Mouse (Mus musculus) frontal cortex, postnatal 14 days (tissue): ENCODE measurements around the gene Mrpl43.

ENCODE experiments used
- DNase-seq, 2 experiments: peaks; one replicate each; pipeline ENCODE4 v3.0.0; 2022; ENCODE audit warnings: low spot score in 2 of 2

The Mrpl43 gene

DNA sequence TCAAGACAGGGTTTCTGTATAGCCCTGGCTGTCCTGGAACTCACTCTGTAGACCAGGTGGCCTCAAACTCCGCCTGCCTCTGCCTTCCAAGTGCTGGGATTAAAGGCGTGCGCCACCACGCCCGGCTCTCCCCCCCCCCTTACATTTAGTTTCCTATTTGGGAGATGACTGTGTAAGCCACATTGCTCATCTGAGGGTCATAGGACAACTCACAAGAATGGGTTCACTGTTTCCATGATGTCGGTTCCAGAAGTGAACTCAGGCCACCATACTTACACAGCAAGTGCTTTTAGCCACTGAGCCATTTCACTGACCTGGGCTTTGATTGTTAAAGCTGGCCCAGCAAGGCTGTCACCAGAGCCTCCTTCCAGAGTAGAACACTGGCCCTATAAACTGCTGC is 29.1 kb downstream of the Mrpl43 start:
- no peak for DNase-seq

DNA sequence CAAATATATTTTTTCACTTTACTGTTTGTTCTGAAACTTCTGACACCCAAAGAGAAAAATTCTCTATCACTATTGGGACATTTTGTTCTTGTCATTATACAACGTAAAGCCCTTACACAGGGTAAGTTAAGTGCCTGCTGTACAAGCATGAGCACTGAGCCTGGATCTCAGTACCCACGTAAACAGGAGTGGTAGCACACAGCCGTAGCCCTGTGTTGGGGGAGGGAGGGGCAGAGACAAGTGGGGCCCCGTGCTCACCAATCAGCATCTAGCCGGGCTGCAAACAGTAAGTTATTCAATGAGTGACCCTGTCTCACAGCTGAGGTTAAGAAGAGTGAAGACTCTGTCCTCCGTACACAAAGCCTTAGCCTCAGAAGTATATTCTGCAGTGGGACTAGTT is 29.6 kb downstream of the Mrpl43 start:
- no peak for DNase-seq

DNA sequence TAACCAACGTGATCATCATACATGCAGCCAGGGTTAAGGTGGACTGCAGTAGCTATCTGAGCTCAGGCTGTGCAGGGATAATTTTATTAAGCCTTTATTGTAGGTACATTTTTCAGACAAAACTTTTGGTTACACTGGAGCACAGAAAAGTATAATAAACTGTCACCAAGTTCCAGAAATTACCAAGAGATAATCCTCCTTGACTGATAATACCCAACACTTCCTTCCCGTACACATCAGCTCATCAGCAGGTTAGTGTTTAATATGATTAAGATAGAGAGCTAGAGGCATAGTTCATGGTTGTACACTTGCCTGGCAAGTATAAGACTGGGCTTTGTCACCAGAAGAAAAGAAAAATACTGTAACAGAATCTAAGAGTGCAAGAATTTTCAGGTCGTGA is 37.9 kb downstream of the Mrpl43 start:
- DNase-seq = no peak

DNA sequence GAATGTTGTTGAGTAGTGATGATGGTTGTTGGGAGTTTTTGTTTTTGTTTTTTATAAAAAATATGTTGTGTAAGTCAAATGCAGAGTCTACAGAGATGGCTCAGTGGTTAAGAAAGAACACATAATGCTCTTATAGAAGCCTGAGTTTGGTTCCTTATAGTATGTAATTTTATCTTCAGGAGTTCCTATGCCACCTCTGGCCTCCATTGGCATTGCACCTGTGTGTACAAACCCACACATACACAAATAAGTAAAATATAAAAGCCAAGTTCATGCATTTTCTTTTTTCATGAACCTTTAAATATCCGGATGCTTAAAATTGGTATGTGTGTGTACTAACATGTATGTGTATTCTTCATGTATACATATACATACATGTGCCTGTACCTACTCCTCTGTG is 40.3 kb downstream of the Mrpl43 start:
- DNase-seq = no peak

DNA sequence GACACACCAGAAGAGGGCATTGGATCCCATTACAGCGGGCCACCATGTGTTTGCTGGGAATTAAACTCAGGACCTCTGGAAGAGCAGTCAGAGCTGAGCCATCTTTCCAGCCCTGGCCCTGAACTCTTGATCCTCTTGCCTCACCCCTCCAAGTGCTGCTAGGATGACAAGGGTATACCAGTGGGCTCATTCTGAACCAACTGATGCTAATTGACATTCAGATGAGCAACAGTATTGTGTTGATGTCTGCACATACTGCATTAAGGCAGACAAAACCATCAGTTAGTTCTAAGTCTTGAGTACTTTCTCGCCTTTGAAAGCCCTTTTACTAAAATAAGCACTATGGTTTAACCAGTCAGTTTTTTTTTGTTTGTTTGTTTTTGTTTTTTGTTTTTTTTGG is 46.6 kb downstream of the Mrpl43 start:
- no peak for DNase-seq
